In genomic region chr19:41441911-41442607, GRCm38 (mm10) we compare ENCODE assay signal across 8 mouse cellular contexts. TPM values are rescaled to one million over a fixed set of nuclear protein-coding genes. Genes with fewer than 3 reads are reported as not detected.
DNase-seq lines count a peak whose midpoint lies in the region; ATAC-seq and TF ChIP-seq lines count a peak whose summit lies in the region.

No protein-coding gene starts in this region.

- TF ChIP-seq CTCF in layer of hippocampus, adult 2 months (conservative IDR thresholded peaks at IDR 0.05): no peak

- H3K4me1 ChIP-seq in megakaryocyte, embryonic 14.5 days: peaks cover 67% of the 10 kb centered on the region

- H3K27me3 ChIP-seq in megakaryocyte, embryonic 14.5 days (replicated peaks): no peaks in the 10 kb centered on the region

- no peaks in the 10 kb centered on the region for H3K9me3 ChIP-seq in megakaryocyte, embryonic 14.5 days

- peak overlapping the region; percentile 36 for H3K4me3 ChIP-seq in layer of hippocampus, adult 2 months
- H3K4me3 ChIP-seq in megakaryocyte, embryonic 14.5 days (replicated peaks): peak overlapping the region; percentile 90

- DNase-seq in layer of hippocampus, adult 2 months (ENCODE audit: low spot score in 2 of 2): no peak
- no peak for DNase-seq in layer of hippocampus, adult 8-10 months (ENCODE audit: low spot score in 2 of 2)
- no peak for DNase-seq in right cerebral cortex, postnatal 36 days (ENCODE audit: low spot score in 2 of 2)
- no peak for DNase-seq in adrenal gland, adult 18-20 months (ENCODE audit: low spot score in 2 of 2)
- no peak for DNase-seq in urinary bladder, postnatal 36 days (ENCODE audit: low spot score in 2 of 2)

- no peaks in the 10 kb centered on the region for H3K36me3 ChIP-seq in megakaryocyte, embryonic 14.5 days (replicated peaks; ENCODE audit: low read length)

- no peak overlapping the region for H3K27ac ChIP-seq in layer of hippocampus, adult 2 months

- peak; percentile 33 for ATAC-seq in common myeloid progenitor, adult 5-6 weeks (replicated peaks; ENCODE audit: low read depth, poor library complexity, severe bottlenecking)
- peak; percentile 33 to 61 for ATAC-seq in hematopoietic stem cell, adult 5-6 weeks (replicated peaks in 1 of 2; ENCODE audit: insufficient read depth in 1 of 2, low FRiP score in 2 of 2, low TSS enrichment in 1 of 2, low read depth in 1 of 2, poor library complexity in 2 of 2, severe bottlenecking in 2 of 2)

RNA-seq across cellular contexts. Expression of gene Lcor, which starts 40.4 kb away (rescaled TPM):
- total RNA-seq in layer of hippocampus, adult 2 months (2021): 10 to 100 TPM; 17.1 to 20.9 TPM
- 10 to 100 TPM; 18.7 to 21.9 (median 20.4) TPM for total RNA-seq in layer of hippocampus, adult 8-10 months (2022)
- total RNA-seq in common myeloid progenitor, adult 5-6 weeks (2017): 17.8 and 21.1 TPM in 2 replicates
- total RNA-seq in hematopoietic stem cell, adult 5-6 weeks (2017): 31.4 and 31.8 TPM in 2 replicates
- 0.19 TPM in 1 of 2 replicates, not detected in the other for polyA plus RNA-seq in megakaryocyte, embryonic 14.5 days (2012; ENCODE audit: insufficient read depth, low replicate concordance)
- total RNA-seq in adrenal gland, adult 18-20 months (2021): 10 to 100 TPM; 15.4 to 16.0 TPM

RNA-seq across cellular contexts. Expression of gene Pik3ap1, which starts 57.2 kb away (rescaled TPM):
- 1 to 10 TPM; 2.0 to 2.1 TPM for total RNA-seq in layer of hippocampus, adult 2 months (2021)
- 10 to 100 TPM in 1 of 4 experiments, 1 to 10 TPM in 3; 1.9 to 10.2 (median 5.2) TPM for total RNA-seq in layer of hippocampus, adult 8-10 months (2022)
- 10.0 and 10.2 TPM in 2 replicates for total RNA-seq in common myeloid progenitor, adult 5-6 weeks (2017)
- 28.9 and 33.5 TPM in 2 replicates for total RNA-seq in hematopoietic stem cell, adult 5-6 weeks (2017)
- 1.6 and 6.5 TPM in 2 replicates for polyA plus RNA-seq in megakaryocyte, embryonic 14.5 days (2012; ENCODE audit: insufficient read depth, low replicate concordance)
- 10 to 100 TPM; 10.2 to 13.4 TPM for total RNA-seq in adrenal gland, adult 18-20 months (2021)
